Mouse (Mus musculus) CD4-positive, CD25-positive, alpha-beta regulatory T cell, adult 4 months (primary cell): ENCODE data around the gene Patl2. TPM values are rescaled to one million over a fixed set of nuclear protein-coding genes. Genes with fewer than 3 reads are reported as not detected.

Experiments
- ATAC-seq: one replicate; pipeline ENCODE4 v1.8.0; 2017
- polyA plus RNA-seq, 2 experiments: library from polyadenylated mRNA; unstranded; fragments of 100-300 nt; shearing (Covaris generic); gene quantifications; one replicate each; pipeline ENCODE4 v1.2.1; 2017

Patl2 gene
- polyA plus RNA-seq, 2 experiments from 2014 or later = 1.2 to 1.5 TPM

- no peak for ATAC-seq
These were observed 14.7 kb downstream of the Patl2 start for GRCm38 (mm10) chr2:122171292-122171691.

GRCm38 (mm10) chr2:122164293-122164692, 21.7 kb downstream of the Patl2 start:
- ATAC-seq = peak; percentile 86

- peak; percentile 25 for ATAC-seq
These were observed 22.4 kb downstream of the Patl2 start for GRCm38 (mm10) chr2:122163430-122164195.

DNA sequence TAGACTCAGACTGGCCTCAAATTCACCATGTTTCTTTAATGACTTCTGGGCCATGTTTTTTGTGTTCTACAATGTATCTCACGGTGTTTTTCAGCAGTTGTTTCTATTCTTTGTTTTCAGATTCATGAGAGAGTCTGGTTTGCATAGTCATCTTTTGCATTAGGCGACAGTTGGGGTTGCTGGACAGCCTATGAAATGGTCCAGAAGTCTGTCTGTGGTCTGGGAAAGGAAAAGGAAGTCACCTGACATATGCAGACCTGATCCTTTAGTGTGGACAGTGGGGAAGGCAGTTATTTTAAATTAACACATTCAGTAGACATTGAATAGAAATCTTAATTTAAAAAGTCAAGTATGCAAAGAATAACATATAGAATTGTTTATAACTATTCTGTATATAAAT, 23.5 kb downstream of the Patl2 start:
- no peak for ATAC-seq

DNA sequence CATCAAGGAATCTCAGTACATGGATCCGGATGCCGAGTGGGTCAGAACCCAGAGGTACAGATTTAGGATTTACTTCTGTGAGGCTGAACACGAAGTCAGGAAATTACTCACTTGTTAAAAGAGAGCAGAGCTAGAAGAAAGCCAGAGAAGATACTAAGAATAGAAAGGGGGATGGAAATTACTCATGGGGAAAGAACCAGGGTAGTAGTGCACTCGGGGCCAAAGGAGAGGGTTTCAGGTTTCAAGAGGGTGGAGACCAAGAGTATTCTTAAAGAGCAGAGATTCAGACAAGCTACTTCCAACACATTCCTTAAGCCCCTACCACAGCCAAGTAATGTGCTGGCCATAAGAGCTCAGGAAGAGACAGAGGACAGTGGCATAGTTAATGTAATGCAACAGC, 24.4 kb downstream of the Patl2 start:
- peak; percentile 23 for ATAC-seq

DNA sequence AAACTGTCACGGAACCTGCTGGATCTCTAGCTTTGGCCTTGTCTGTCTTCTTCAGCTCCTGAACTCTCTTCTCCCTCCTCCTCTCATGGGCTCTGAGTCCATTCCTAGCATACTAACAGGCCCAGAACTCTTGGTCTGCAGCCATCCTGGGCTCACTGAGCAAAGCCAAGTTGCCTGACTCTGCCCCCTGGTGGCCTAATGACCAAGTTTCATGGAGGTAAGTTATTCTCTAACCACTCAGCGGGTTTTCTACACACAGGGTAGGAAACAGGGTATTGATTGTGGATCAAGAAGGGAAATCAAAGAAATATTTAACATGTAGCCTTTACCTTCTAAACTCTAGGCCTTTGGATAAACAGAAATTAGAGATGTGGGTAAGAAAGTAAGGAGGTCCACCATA, 25.3 kb downstream of the Patl2 start, which contains the start of gene Trim69:
Gene Trim69, plus strand, starts transcription at position 21 of the 400 bp plus-strand sequence.
- peak; percentile 56 for ATAC-seq

DNA sequence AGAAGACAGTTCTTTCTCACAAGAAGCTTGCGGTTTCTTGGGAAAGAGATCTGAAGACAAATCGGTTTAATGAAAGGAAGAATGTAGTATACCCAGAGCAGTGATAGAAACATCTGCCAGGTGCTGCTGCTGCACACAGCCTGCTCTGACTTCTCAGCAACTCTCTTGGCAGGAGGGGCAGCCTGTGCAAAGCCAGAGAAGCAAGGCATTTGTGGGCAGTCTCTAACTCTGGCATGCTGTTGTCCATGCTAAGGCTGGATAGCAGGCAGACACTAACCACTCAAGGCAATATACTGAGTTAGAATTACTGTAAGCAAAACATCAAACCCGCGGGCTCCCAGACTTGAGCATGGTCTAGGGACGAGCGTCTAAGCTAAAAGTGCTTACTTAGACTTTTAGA, 26.3 kb downstream of the Patl2 start:
- no peak for ATAC-seq

GRCm38 (mm10) chr2:122158362-122158802, 27.6 kb downstream of the Patl2 start:
- ATAC-seq = no peak

GRCm38 (mm10) chr2:122157561-122157960, 28.4 kb downstream of the Patl2 start:
- no peak for ATAC-seq

DNA sequence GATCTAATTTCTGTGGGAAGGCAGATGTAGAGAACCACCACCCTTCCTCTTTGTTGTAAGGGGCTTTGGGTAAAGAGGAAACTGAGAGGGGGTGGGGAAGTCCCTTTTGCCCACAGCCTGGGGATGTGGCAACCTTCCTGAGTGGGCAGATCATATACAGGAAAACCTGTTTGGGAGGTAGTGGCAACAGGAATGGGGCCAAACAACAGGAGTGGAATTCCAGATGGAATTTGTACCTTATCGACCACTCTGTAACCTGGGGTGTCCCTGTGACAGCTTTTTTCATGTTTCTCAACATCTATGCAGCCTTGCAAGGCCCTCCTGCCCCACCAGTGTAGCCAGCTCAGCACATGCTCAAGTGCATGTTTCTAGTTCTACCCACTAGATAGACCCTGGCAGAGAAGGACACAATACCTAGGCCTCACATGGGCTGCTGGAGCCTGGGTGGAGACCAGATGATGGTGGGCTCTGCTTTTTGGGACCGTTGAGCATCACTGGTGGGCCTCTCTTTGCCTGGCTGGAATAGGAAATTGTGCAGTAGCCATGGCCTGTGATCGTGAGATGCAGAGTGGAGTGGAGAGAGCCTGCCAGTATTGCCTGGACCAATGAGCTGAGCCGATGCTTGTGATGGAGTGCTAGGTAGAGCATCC, 29.8 kb downstream of the Patl2 start:
- peak; percentile 7 for ATAC-seq

DNA sequence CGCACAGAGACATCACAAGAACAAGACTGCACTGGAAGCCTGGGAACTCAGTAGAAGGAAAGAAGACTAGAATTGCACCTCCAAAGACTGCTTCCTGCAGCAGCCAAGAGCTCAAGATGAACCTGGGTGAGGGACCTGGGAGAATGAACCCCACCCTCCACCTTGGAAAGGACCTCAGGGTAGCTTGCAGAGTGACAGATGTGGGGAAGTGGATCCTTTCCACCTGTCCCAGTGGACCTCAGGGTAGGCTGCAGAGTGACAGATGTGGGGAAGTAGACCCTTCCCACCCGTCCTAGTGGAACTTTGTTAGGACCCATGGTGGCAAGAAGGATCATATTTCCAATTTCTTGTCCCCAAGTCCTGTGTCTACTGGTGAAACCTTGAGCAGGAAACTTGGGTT, 30.7 kb downstream of the Patl2 start:
- peak; percentile 1 for ATAC-seq

DNA sequence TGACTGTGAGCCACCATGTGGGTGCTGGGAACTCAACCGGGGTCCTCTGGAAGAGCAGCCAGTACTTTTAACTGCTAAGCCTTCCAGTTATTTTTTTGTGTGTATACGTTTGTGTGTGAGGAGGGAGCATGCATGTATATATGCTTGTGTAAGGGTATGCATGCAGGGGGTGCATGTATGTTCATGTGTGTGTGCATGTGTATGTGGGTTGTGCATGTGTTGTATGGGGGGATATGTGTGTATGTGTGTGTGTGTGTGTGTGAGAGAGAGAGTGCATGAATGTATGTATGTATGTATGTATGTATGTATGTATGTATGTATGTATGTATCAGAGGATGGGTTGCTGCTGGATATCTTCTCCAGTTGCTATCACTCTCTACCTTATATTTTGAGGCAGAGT, 31.5 kb downstream of the Patl2 start:
- no peak for ATAC-seq

DNA sequence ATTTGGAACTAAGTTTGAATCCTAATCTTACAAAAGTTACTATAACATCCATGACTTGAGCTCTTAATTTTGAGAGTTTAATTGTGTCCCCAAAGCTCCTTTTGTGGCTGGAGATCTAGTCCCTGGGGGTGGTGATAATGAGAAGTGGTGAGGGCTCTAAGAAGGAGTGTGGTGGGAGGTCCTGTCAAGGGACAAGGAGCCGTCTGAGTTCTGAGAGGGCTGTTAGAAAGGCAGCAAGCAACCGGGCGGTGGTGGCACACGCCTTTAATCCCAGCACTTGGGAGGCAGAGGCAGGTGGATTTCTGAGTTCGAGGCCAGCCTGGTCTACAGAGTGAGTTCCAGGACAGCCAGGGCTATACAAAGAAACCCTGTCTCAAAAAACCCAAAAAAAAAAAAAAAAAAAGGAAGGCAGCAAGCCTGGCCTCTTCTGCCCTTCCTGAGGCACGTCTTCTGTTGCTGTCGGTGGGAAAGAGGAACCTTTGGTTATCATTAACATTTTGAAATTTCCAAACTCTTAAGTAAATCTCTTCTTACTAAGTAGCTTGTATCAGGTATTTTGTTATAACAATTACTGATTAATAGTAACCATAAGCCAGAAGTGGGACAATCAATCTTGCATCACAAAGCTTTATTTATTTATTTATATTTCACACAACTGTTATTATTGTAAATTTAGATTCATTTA, 32.2 kb downstream of the Patl2 start:
- ATAC-seq = no peak

DNA sequence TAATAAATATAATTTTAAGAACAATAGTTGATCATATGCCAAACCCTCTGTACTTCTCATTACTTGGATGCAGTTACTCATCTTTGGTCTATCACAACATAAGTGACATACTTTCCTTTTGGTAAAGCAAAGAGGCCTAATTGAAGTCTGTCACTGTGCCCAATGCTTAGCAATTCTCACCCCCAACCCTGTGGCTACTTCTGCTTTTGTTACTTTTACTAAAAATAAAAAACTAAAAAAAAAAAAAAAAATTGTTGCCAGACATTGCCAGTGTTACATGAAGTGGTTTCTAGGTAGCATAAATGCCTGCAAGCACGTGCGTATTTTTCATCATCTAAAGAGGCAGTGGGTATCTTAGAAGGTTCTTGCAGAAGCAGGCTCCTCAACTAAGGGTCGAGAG, 33.1 kb downstream of the Patl2 start:
- ATAC-seq = no peak

DNA sequence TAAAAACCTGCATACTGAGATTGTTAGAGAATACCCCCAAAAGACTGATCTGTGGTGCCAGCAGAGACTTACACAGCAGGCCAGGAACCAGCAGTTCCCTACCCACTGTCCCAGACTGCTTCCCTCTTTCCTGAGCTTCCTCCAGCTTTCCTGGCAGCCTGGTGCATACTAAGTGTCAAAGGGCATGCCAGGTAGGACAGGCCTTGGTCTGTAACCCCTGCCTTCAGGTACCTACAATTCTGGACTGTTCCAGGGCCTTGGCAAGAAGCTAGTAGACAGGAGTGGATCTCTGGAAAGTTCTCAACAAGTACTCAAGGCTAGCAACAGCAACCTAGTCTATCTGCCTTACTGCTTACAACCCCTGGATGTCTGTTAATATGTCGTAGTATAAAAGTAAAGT, 34.8 kb downstream of the Patl2 start:
- no peak for ATAC-seq

DNA sequence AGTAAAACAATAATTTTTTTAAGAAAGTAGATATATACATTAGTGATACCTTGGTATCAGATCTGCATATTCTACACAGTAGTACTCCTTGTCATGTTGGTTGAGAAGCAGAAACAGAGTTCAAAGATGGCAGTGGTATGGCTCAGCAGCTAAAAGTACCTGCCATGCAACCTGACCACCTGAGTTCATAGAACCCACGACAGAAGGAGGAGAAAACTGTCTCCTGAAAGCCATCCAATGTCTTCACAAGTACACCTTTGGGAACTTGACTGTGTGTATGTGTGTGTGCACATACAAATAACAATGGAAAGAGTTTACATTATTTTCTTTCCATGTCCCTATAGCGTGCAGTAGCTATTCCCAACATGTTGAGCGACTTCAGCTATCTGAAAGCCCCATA, 36.3 kb downstream of the Patl2 start:
- no peak for ATAC-seq

DNA sequence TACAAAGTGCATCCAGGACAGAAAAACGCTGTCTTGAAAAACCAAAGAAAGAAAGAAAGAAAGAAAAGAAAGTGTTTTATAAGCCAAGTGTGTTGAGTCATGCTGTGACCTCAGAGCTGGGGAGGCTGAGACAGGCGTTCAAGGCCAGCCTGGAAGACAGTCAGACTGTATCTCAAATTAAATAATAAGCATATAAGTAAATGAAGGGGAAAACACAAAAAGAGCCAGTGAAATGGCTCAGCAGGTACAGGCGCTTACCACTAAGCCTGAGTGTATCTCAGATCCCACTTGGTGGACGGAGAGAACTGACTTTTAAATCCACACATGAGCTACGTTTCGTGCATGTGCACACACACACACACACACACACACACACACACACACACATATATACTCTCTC, 36.7 kb downstream of the Patl2 start:
- no peak for ATAC-seq

- peak; percentile 50 for ATAC-seq
These were observed 37.6 kb downstream of the Patl2 start for GRCm38 (mm10) chr2:122148242-122148917.

DNA sequence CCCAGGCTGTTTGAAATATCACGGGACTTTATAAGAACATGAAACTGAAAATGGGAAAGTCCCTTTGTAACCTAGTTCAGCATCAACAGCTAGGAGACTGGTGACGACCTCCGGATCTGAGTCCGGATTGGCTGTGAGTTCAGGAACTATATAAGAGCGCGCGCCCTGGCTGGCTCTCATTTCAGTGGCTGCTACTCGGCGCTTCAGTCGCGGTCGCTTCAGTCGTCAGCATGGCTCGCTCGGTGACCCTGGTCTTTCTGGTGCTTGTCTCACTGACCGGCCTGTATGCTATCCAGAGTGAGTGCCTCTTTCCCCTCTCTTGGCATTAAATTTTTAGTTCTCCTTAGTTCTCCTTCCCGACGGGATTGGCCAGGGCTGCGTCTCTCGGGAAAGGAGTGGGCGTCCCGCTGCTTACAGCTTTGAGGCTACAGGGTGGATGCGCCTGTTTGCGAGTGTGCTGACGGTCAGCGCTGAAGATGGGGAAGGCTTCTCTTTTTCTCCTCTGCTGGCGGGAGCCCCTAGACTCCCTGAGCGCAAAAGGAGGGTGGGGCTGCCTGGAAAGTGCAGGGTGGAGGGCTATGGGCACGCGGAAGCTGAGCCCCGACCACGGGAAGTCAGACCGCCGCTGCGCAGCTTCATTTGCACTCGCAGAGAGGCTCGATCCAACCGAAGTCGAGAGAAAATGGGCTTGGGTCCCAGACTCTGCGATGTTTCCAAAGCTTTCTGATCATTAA, 38.3 kb downstream of the Patl2 start, which contains the start of gene B2m:
Gene B2m, plus strand, starts transcription at position 179 of the 734 bp plus-strand sequence.
- ATAC-seq = peak; percentile 84

DNA sequence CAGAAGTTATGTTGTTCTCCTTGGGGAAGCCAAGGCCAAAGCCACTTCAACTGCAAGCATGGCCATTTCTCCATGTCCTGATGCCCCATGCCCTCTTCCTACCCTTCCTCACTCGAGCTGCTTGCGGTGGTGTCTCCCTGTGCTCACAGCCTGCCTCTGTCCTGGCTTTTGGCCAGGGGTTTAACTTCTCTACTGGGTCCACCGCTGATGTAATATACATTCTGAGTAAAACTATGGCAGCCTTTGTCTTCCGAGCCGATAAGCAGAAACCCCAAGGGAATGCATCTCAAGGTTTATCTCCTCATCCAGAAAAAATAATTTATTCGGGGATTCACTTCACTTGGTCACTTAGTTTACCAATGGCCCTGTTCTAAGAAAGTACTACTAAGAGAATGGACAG, 39.3 kb downstream of the Patl2 start:
- ATAC-seq = no peak

- peak; percentile 25 for ATAC-seq
These were observed 40.2 kb downstream of the Patl2 start for GRCm38 (mm10) chr2:122145756-122146155.

DNA sequence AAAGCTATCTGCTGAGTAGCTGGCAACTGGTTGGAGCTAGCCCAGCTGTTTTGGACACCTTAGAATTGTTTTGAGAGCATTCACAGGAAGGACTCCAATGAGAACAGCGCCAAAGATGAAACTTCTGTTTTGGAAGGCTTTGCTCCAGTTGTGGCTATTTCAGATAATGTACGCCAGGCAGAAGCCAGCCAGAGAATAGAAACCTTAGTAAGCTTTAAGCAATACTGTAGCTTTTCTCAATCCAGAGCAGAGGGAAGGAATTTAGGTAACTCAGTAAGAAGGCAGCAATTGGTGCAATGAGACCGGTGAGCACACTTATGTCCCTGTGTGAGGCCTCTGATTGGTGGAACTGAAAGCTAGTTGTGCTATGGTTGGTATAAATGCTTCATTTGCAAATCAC, 42.9 kb downstream of the Patl2 start:
- ATAC-seq = no peak
